Comparison of ENCODE assay signal across 19 mouse cellular contexts in the genomic region with DNA sequence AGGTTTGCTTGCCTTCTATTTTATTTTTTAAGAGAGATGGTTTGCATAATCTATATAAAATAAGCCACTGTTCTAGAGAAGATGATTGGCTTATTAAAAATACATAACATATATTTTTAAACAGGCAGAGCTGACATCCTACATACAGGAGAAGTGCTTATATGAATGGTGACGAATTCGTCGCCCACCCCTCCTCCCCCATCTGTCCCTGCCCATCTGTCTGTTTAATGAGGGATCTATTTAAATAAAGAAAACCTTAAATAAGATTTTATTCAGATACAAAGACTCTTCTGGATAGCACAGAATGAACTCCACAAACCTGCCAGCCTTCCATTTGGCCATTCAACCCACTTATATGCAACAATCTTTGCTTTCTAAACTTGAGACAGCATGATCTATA.
DNase-seq lines count a peak whose midpoint lies in the region; ATAC-seq and TF ChIP-seq lines count a peak whose summit lies in the region.
"Had no signal": no experiment of that assay in that cellular context is flagged by ENCODE, and none has a peak within 500 bp of the region (broad histone marks: within the 10 kb centered on the region; RNA-seq: fewer than 3 reads in every experiment).

No protein-coding gene starts in this region.

- H3K27me3 ChIP-seq in forebrain, embryonic 14.5 days (replicated peaks; ENCODE audit: control insufficient read depth, insufficient read depth, low read length) = no peaks in the 10 kb centered on the region
- H3K27me3 ChIP-seq in forebrain, embryonic 12.5 days = no peaks in the 10 kb centered on the region
- H3K27me3 ChIP-seq: hindbrain, embryonic 13.5 days; intestine, embryonic 15.5 days; kidney, embryonic 15.5 days; limb, embryonic 15.5 days had no signal

- no peaks in the 10 kb centered on the region for H3K9me3 ChIP-seq in forebrain, embryonic 14.5 days (replicated peaks; ENCODE audit: control insufficient read depth, low read length)
- no peaks in the 10 kb centered on the region for H3K9me3 ChIP-seq in forebrain, embryonic 12.5 days
- H3K9me3 ChIP-seq: embryonic facial prominence, embryonic 10.5 days; G1E; hindbrain, embryonic 13.5 days; intestine, embryonic 15.5 days; kidney, embryonic 15.5 days; limb, embryonic 15.5 days had no signal

- peak; percentile 23 for DNase-seq in forebrain, embryonic 14.5 days (ENCODE audit: low spot score)
- peak; percentile 60 for DNase-seq in layer of hippocampus, adult 9-11 months
- DNase-seq in left cerebral cortex, postnatal 36 days (ENCODE audit: low spot score in 2 of 2) = peak; percentile 68 to 69
- DNase-seq in retina, postnatal 1 day = no peak
- DNase-seq in adrenal gland, postnatal 10 days = no peak
- no peak for DNase-seq in thymus, postnatal 14 days
- DNase-seq: cerebellum, postnatal 25 days; gastrocnemius, postnatal 10 days; heart, adult 2 months; lung, postnatal 36 days had no signal

- TF ChIP-seq POLR2A in cortical plate, adult 2 months (IDR thresholded peaks at IDR 0.05; ENCODE audit: extremely low read depth, insufficient read depth, low read length) = no peak

- no peak overlapping the region for H3K4me3 ChIP-seq in forebrain, embryonic 14.5 days (ENCODE audit: low read depth, low read length)
- H3K4me3 ChIP-seq in forebrain, embryonic 12.5 days (replicated peaks) = no peak overlapping the region
- H3K4me3 ChIP-seq in cortical plate, adult 2 months (ENCODE audit: insufficient read depth, low read length) = no peak overlapping the region
- H3K4me3 ChIP-seq: embryonic facial prominence, embryonic 10.5 days; heart, adult 2 months; hindbrain, embryonic 13.5 days; intestine, embryonic 15.5 days; kidney, embryonic 15.5 days; limb, embryonic 15.5 days had no signal

- intact Hi-C loops in left cerebral cortex, postnatal 36 days (cut with DNase I) = loop anchor here (1.0 kb wide), 1 partner anchor 75 kb away; no protein-coding TSS in a partner anchor

- 0 out of 2 replicates have a peak, but pooled peaks cover 2% of the 10 kb centered on the region for H3K4me1 ChIP-seq in forebrain, embryonic 14.5 days (ENCODE audit: control insufficient read depth, insufficient read depth, low read length)
- no peaks in the 10 kb centered on the region for H3K4me1 ChIP-seq in forebrain, embryonic 12.5 days
- H3K4me1 ChIP-seq in cortical plate, adult 2 months (ENCODE audit: control insufficient read depth, insufficient read depth, low read length) = peaks cover 8% of the 10 kb centered on the region; the same call in 1 of the 2 replicates
- H3K4me1 ChIP-seq: embryonic facial prominence, embryonic 10.5 days; hindbrain, embryonic 13.5 days; intestine, embryonic 15.5 days; kidney, embryonic 15.5 days; limb, embryonic 15.5 days had no signal

- WGBS in forebrain, embryonic 14.5 days = 53% methylated on average over 3 of the region's 3 CpGs
- 76% methylated on average over 3 of the region's 3 CpGs for WGBS in forebrain, embryonic 12.5 days

- H3K9ac ChIP-seq in forebrain, embryonic 14.5 days (ENCODE audit: low read length) = no peak overlapping the region
- H3K9ac ChIP-seq in forebrain, embryonic 12.5 days = no peak overlapping the region
- H3K9ac ChIP-seq: hindbrain, embryonic 13.5 days; intestine, embryonic 15.5 days; kidney, embryonic 15.5 days; limb, embryonic 15.5 days had no signal

- H3K27ac ChIP-seq in forebrain, embryonic 14.5 days (ENCODE audit: low read depth, low read length) = no peak overlapping the region
- H3K27ac ChIP-seq in forebrain, embryonic 12.5 days = no peak overlapping the region
- H3K27ac ChIP-seq in cortical plate, adult 2 months (ENCODE audit: insufficient read depth, low read length) = peak overlapping the region; percentile 93
- H3K27ac ChIP-seq: embryonic facial prominence, embryonic 10.5 days; heart, adult 2 months; hindbrain, embryonic 13.5 days; intestine, embryonic 15.5 days; kidney, embryonic 15.5 days; limb, embryonic 15.5 days had no signal

- no peak overlapping the region for H3K4me2 ChIP-seq in forebrain, embryonic 14.5 days (ENCODE audit: low read length)
- H3K4me2 ChIP-seq in forebrain, embryonic 12.5 days = no peak overlapping the region
- H3K4me2 ChIP-seq: hindbrain, embryonic 13.5 days; intestine, embryonic 15.5 days; kidney, embryonic 15.5 days; limb, embryonic 15.5 days had no signal

- no peak for ATAC-seq in forebrain, embryonic 14.5 days
- ATAC-seq in forebrain, embryonic 12.5 days (ENCODE audit: low FRiP score) = no peak
- ATAC-seq: CD4-positive, CD25-positive, alpha-beta regulatory T cell, adult 4 months; intestine, embryonic 15.5 days had no signal

- no peak for TF ChIP-seq CTCF in cortical plate, adult 2 months (IDR thresholded peaks at IDR 0.05; ENCODE audit: extremely low read depth, insufficient read depth, low read length)

- H3K36me3 ChIP-seq in forebrain, embryonic 14.5 days (ENCODE audit: control insufficient read depth, insufficient read depth, low read length) = no peaks in the 10 kb centered on the region
- no peaks in the 10 kb centered on the region for H3K36me3 ChIP-seq in forebrain, embryonic 12.5 days (replicated peaks)
- H3K36me3 ChIP-seq: embryonic facial prominence, embryonic 10.5 days; G1E; hindbrain, embryonic 13.5 days; intestine, embryonic 15.5 days; kidney, embryonic 15.5 days; limb, embryonic 15.5 days had no signal

Comparison
In these comparisons a context has a peak if more than half of its experiments do, and no peak if none do; other contexts are left out.
1. DNase-seq: peak in forebrain, embryonic 14.5 days (single experiment), layer of hippocampus, adult 9-11 months (single experiment) and left cerebral cortex, postnatal 36 days (2 of 2); none in retina, postnatal 1 day (single experiment), adrenal gland, postnatal 10 days (single experiment) and thymus, postnatal 14 days (single experiment).